Mouse (Mus musculus) intestine, embryonic 16.5 days (tissue): ENCODE measurements around the gene Lrba. TPM values are rescaled to one million over a fixed set of nuclear protein-coding genes. Genes with fewer than 3 reads are reported as not detected.

Source experiments
- ATAC-seq: fragments of 200-750 bp; cut with Nextera tagmentation; 2 replicates; pipeline ENCODE4 v1.8.0; 2017; ENCODE audit warnings: moderate TSS enrichment, moderate library complexity
- H3K27ac ChIP-seq: fragments of 300-500 bp; sonication (generic); 2 replicates; pipeline ENCODE4 v1.5.1; 2014; ENCODE audit warnings: mild to moderate bottlenecking, low read length
- H3K27me3 ChIP-seq: fragments of 300-500 bp; sonication (generic); replicated peaks from 2 replicates; pipeline ENCODE4 v1.6.1; 2014; ENCODE audit warnings: low read length, control low read depth, mixed read lengths; ENCODE audit not compliant: control insufficient read depth, insufficient read depth
- H3K36me3 ChIP-seq: fragments of 300-500 bp; sonication (generic); 2 replicates; pipeline ENCODE4 v1.6.1; 2014; ENCODE audit warnings: low read length, control low read depth; ENCODE audit not compliant: control insufficient read depth, insufficient read depth
- H3K4me1 ChIP-seq: fragments of 300-500 bp; sonication (generic); 2 replicates; pipeline ENCODE4 v1.6.1; 2014; ENCODE audit warnings: low read length, control low read depth, mixed read lengths; ENCODE audit not compliant: control insufficient read depth, insufficient read depth
- H3K4me2 ChIP-seq: fragments of 300-500 bp; sonication (generic); 2 replicates; pipeline ENCODE4 v1.6.1; 2014; ENCODE audit warnings: low read depth, low read length, control low read depth
- H3K4me3 ChIP-seq: fragments of 300-500 bp; sonication (generic); 2 replicates; pipeline ENCODE4 v1.5.1; 2014; ENCODE audit warnings: mild to moderate bottlenecking, low read length
- H3K9ac ChIP-seq: fragments of 300-500 bp; sonication (generic); 2 replicates; pipeline ENCODE4 v1.6.1; 2014; ENCODE audit warnings: low read depth, low read length
- H3K9me3 ChIP-seq: fragments of 300-500 bp; sonication (generic); 2 replicates; pipeline ENCODE4 v1.6.1; 2016; ENCODE audit warnings: low read length, control low read depth; ENCODE audit not compliant: control insufficient read depth
- WGBS: fragments of 180-500 bp; shearing (Covaris S2); extraction: QIAGEN DNeasy Blood & Tissue Kit; methylation state at CpG from one replicate; pipeline ENCODE4 v1.1.7; 2014; 5-methylcytosine and 5-hydroxymethylcytosine counted together
- polyA plus RNA-seq: library from polyadenylated mRNA; unstranded; fragments of >200 nt; fragmentation: Nextera tagmentation; extraction: Ambion mirVana; gene quantifications from 2 replicates; pipeline ENCODE4 v1.2.1, GENCODE M21; 2015

Gene Lrba
- polyA plus RNA-seq, 1 experiment from 2014 or later: 6.0 TPM

DNA sequence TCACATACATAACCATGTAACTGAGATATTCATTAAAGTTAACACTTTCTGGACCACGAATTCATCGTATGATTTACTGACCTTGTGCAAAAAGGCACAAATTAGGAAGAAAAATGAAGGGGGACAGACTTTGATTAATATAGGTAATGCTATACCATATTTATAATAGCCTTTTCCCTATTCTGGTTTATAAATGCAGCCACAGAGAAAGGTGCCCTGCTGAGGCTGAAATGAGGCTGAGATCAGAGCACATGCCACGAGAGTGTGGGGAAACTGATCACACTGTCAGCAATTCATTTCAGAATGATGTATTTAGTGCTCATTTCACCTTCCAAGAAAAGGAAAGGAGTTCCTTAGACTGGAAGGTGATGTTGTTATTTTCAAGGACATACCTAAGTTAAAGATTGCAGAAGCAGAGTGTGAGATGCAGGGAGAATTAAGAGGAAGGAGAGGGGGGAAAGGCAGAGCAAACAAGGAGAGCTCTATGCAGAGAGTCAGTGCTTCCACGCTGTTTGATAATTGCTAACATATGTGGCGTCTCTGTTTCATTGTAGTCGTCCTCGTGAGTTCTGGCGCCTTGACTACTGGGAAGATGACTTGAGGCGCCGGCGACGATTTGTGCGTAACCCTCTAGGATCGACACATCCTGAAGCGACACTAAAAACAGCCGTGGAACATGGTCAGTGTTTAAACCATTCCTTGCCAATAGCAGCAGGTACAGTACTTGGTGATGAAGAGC, 307.2 kb downstream of the Lrba start:
- no peak overlapping the region for H3K4me2 ChIP-seq
- no peaks in the 10 kb centered on the region for H3K4me1 ChIP-seq
- 66% methylated on average over 16 of the region's 16 CpGs for WGBS
- H3K9me3 ChIP-seq: no peaks in the 10 kb centered on the region
- H3K9ac ChIP-seq: no peak overlapping the region
- H3K4me3 ChIP-seq: no peak overlapping the region
- H3K36me3 ChIP-seq: no peaks in the 10 kb centered on the region
- H3K27me3 ChIP-seq: no peaks in the 10 kb centered on the region
- ATAC-seq: no peak
- H3K27ac ChIP-seq: no peak overlapping the region

DNA sequence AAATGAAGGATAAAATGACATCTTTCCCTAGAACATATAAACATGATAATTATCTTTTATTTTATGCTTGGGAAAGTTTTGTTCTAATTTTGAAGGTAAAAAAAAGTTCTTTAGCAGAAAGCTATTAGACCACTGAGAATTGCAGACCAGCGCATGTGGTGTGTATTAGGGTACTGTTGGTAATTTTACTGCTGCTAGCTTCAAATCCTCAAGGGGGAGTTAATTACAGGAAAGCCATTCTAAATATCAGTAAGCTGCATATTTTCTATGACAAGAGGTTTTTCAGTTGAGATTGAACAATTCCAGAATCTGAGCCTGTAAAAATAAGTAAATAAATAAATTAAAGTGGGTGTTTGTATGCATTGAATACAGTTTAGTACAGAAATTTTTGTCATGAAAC, 312.3 kb downstream of the Lrba start:
- ATAC-seq: no peak
- H3K27ac ChIP-seq: no peak overlapping the region
- H3K4me1 ChIP-seq: peaks cover 9% of the 10 kb centered on the region
- 80% methylated on average over 1 of the region's 1 CpGs for WGBS
- no peak overlapping the region for H3K9ac ChIP-seq
- no peaks in the 10 kb centered on the region for H3K27me3 ChIP-seq
- H3K4me3 ChIP-seq: no peak overlapping the region
- H3K36me3 ChIP-seq: no peaks in the 10 kb centered on the region
- H3K4me2 ChIP-seq: no peak overlapping the region
- H3K9me3 ChIP-seq: no peaks in the 10 kb centered on the region

DNA sequence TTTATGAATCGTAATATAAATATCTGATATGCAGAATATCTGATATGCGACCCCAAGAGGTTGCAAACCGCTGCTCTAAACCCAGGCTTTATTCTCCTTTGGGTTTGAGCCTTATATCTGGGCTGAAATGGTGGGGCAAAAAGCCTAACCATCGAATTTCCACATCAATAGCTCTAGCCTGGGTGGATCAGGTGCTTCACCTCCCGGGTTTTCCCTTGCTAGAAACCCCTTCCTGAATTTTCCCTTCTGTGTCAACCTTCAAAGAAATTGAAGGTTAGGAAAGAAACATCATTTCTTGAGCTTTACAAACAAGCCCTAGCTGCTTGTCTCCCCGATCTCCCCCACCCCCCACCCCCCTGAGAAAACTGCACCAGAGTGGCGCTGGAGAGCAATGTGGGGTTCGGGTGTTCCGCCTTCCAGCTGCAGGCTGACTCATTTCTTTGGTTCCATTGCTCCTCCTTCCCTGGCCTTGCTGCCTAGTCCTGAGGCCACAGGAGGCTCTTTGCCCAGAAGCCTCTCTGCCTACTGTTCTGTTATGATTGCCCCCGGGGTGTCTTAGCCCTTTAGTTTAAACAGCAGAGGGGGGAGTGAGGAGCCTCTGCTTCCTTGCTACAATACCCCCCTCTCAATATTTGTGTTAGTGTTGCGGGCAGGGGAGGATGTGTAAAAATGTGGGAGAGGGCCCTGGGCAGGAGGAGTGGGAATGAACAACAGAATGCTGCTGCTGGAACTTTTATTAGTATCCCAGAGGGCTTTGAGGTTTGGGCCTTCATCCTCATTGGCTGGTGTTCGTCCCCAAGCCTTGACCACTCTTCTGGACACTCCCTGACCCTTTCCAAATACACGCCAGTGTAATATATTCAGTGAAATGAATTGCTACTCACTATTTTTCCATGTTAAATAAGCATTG, 314.4 kb downstream of the Lrba start:
- Histone ChIP-seq H3K4me1 (peaks cover 12% of the 10 kb centered on the region), H3K4me3 (no peak overlapping the region), H3K4me2 (peak overlapping the region; percentile 31; the same call in 1 of the 2 replicates), H3K9me3 (no peaks in the 10 kb centered on the region), H3K27me3 (no peaks in the 10 kb centered on the region), H3K9ac (no peak overlapping the region), H3K27ac (peak overlapping the region; percentile 45), H3K36me3 (no peaks in the 10 kb centered on the region)
- ATAC-seq: peak; percentile 73
- 31% methylated on average over 13 of the region's 13 CpGs for WGBS

DNA sequence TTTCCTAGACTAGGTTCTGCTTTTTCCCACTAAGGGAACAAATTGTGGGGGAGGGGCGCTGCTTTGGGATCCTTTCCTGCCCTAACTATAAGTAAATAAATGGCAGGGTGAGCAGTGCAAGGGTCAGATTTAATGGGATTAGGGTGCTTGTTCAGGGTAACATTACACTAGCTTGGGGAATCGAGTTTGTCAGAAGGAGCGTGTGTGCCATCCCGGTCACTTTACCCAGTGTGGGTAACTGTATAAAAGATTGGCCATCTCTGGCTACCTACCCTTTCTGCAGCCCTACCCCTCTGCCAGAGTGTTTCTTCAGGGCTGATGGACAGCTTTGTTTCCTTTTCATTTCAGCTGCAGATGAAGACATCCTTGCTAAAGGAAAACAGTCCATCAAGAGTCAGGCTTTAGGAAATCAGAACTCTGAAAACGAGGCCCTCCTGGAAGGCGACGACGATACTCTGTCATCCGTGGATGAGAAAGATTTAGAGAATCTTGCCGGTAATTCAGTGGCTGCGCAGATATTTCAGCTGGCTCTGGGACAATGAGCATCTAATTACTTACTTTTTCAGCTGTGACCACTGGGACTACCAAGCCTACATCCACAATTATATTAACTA, 315.2 kb downstream of the Lrba start:
- Histone ChIP-seq H3K9ac (no peak overlapping the region), H3K36me3 (no peaks in the 10 kb centered on the region), H3K4me3 (peak overlapping the region; percentile 11; the same call in 1 of the 2 replicates), H3K9me3 (no peaks in the 10 kb centered on the region), H3K27me3 (no peaks in the 10 kb centered on the region), H3K27ac (peak overlapping the region; percentile 45; the same call in 1 of the 2 replicates), H3K4me1 (peaks cover 12% of the 10 kb centered on the region), H3K4me2 (peak overlapping the region; percentile 31)
- peak; percentile 45; the same call in 1 of the 2 replicates for ATAC-seq
- WGBS: 33% methylated on average over 11 of the region's 11 CpGs

DNA sequence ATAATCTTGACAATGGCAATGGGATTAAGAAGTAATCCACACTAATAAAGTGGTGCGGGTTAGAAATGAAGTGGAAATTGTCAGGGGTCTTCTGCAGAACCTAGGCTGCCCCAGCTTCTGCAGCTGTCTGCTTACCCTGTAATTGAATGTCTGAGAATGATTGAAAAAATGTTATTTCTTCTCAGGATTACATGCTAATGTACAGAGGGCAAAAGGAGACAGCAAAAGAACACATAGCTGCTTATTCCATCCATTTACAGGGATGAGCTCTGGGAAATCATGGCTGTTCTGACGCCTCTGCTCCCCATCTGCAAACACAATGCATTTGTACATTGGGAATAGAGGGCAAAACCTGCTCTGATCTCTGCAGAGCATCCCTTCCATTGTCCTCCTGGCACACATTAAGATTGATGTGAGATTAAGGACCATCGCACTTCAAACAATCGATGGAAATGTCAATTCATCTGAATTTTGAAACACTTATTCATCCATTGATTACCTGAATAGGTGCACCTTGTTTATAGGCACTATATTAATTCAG, 316.7 kb downstream of the Lrba start:
- H3K9me3 ChIP-seq: no peaks in the 10 kb centered on the region
- H3K9ac ChIP-seq: no peak overlapping the region; the same call in 1 of the 2 replicates
- WGBS: 57% methylated on average over 4 of the region's 4 CpGs
- peak overlapping the region; percentile 1; the same call in 1 of the 2 replicates for H3K4me3 ChIP-seq
- H3K27me3 ChIP-seq: no peaks in the 10 kb centered on the region
- ATAC-seq: no peak
- H3K4me1 ChIP-seq: peaks cover 12% of the 10 kb centered on the region
- H3K27ac ChIP-seq: 0 out of 2 replicates have a peak overlapping the region, but pooled peaks have one; percentile 13
- H3K36me3 ChIP-seq: no peaks in the 10 kb centered on the region
- H3K4me2 ChIP-seq: peak overlapping the region; percentile 6

DNA sequence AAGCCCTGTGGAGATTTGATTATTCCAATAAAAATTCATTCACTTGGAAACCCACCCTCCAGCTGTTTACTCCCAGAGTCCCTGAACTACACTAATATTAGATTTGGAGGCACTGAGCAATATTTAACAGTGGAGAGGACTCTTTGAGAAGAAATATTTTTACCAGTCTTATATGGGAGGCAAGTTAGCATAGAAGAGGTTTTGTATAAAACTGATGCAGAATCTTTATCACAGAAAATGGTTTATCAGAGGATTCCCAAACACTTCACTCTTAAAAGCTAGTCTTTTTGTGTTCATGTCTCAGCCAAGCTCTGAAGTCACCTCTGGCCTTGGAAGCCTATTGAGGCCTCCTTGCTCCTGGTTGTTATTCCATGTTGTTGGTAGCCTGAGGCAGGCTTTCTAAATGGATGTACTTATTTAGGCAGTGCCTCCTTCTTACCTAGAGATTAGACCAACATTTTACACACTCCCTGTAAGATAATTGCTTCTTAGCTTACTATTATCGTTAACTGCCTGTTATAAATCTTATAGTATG, 317.4 kb downstream of the Lrba start:
- Histone ChIP-seq H3K9me3 (no peaks in the 10 kb centered on the region), H3K36me3 (no peaks in the 10 kb centered on the region), H3K4me2 (peak overlapping the region; percentile 48), H3K9ac (peak overlapping the region; percentile 30; the same call in 1 of the 2 replicates), H3K4me3 (peak overlapping the region; percentile 35), H3K4me1 (peaks cover 12% of the 10 kb centered on the region), H3K27me3 (no peaks in the 10 kb centered on the region), H3K27ac (peak overlapping the region; percentile 23; the same call in 1 of the 2 replicates)
- no peak for ATAC-seq
- WGBS: 25% methylated on average over 1 of the region's 1 CpGs

DNA sequence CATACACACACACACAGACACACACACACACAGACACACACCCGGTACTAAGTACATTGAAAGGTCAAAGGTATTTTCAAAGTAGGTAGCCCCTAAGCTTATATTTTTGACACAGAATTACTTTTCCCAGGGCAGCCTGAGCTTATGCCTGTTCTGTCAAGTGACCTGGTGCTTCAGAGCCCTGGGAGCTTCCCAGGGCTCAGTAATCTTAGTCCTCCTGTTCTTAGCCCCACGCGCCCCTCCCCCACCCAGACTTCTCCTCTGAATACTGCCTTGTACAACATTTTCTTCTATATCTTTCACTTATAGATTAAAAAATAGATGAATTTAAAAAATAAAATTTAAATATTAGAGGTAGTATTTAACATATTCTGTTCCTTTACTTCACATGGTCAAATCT, 320.3 kb downstream of the Lrba start:
- ATAC-seq: no peak
- H3K27ac ChIP-seq: peak overlapping the region; percentile 65
- no peak overlapping the region for H3K4me2 ChIP-seq
- H3K9ac ChIP-seq: peak overlapping the region; percentile 65
- no peaks in the 10 kb centered on the region for H3K9me3 ChIP-seq
- no peaks in the 10 kb centered on the region for H3K36me3 ChIP-seq
- 31% methylated on average over 3 of the region's 3 CpGs for WGBS
- 0 out of 2 replicates have a peak, but pooled peaks cover 3% of the 10 kb centered on the region for H3K4me1 ChIP-seq
- peak overlapping the region; percentile 53 for H3K4me3 ChIP-seq
- H3K27me3 ChIP-seq: no peaks in the 10 kb centered on the region

DNA sequence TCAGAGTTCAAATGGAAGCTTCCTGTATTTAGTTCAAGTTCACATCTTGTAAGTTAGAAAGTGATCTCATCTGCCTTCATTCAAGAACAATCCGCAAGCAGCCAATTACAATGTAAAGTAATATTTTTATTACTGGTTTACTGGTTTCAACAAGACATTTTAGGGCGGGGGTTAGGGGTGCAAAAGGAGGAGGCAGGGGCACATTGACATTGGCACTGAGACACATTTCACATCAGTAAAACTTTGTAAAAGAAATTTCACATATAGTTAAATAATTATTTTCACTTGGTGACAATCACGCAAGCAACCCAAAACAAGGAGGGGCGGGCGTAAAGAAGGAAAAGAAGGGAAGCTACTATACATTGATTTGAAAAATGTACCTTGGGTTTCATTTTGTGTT, 321.5 kb downstream of the Lrba start:
- Histone ChIP-seq H3K9me3 (no peaks in the 10 kb centered on the region), H3K27ac (peak overlapping the region; percentile 97), H3K4me3 (peak overlapping the region; percentile 59), H3K4me2 (peak overlapping the region; percentile 43), H3K27me3 (no peaks in the 10 kb centered on the region), H3K4me1 (0 out of 2 replicates have a peak, but pooled peaks cover 3% of the 10 kb centered on the region), H3K9ac (peak overlapping the region; percentile 86), H3K36me3 (no peaks in the 10 kb centered on the region)
- WGBS: 17% methylated on average over 5 of the region's 5 CpGs
- no peak for ATAC-seq
